Mouse (Mus musculus): ENCODE data around the gene Trmo.

- no peak for TF ChIP-seq POLR2A (IDR thresholded peaks at IDR 0.05; ENCODE audit: borderline replicate concordance, extremely low read depth, insufficient read depth, insufficient read length, poor library complexity, severe bottlenecking)
- no peak for TF ChIP-seq CTCF (IDR thresholded peaks at IDR 0.05; ENCODE audit: borderline replicate concordance, extremely low read depth, insufficient read depth, insufficient read length)
Measured at GRCm38 (mm10) chr4:46345056-46345772, 44.0 kb downstream of the Trmo start.

Measured in brain, embryonic 14.5 days (tissue).